Mouse (Mus musculus) retina, postnatal 1 day (tissue): ENCODE measurements around the gene Ube4a.

ENCODE experiments used
- DNase-seq: peaks from one replicate; pipeline ENCODE4 v3.0.0-alpha.2; 2012

Ube4a gene

DNA sequence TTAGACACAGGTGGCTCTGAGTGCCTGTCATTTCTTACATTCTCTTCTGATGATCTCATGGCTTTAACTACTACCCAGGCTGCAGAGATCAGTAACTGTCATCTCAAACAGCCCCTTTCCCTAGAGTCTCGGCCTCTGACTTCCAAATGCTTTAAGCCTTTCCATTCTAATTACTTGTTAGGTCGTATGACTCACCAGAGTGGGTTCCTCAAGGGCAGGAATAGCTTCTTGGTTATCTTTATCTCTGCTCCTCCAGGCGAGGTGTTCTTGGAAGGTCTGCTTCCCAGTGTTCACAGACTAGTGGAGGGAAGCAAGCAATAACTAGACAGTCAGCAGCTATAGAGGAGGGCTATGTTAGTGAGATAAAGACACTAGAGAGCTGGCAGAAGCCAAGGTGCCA lies 72.7 kb downstream of the Ube4a start:
- DNase-seq = no peak

GRCm38 (mm10) chr9:44891210-44891609 lies 74.2 kb downstream of the Ube4a start:
- DNase-seq = no peak

DNA sequence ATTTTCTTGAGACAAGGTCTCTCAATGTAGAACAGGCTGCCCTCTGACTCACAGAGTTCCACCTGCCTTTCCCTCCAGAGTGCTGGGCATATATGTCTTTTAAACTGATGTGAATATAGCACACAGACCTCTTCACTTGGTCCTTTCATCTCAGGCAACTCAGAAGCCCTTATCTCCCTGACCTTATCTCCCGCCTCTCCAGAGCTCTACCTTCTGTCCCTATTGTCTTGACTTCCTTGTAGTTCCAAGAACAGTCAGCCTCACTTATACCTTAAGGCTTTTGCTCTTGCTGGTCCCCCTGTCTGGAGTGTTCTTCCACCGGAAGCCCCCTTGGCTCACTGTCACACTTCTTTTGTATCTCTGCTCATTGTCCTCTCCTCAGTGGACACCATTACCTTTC lies 75.3 kb downstream of the Ube4a start:
- DNase-seq = no peak

GRCm38 (mm10) chr9:44888114-44888624 lies 77.2 kb downstream of the Ube4a start:
- DNase-seq = no peak

GRCm38 (mm10) chr9:44882981-44883569 lies 82.3 kb downstream of the Ube4a start:
- DNase-seq = peak; percentile 59

DNA sequence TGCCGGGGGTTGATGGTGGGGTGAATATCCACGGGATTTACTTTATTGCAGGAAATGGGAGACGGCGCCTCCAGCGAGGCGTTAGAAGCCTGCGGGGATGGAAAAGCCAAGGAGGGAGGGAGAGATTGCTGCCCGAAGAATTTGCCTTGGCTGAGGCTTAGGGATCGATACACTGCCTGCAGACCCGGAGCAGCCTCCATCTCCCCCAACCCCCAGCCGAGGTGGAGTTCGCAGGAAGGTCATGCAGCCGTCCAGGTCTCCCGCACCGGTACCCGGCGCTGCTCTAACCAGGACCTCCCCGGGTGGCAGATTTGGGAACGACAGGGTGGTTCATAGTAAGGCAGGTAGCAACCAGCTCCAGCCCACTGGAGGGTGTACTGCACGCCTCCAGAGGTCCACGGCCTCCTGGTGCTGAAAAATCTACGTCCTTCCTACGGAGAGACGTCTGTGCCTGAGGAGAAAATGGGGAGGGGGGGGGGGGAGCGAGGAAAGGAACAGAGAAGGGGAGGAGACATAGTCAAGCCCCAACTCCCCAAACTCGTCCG lies 82.9 kb downstream of the Ube4a start:
- DNase-seq = peak; percentile 74

GRCm38 (mm10) chr9:44881941-44882435 lies 83.4 kb downstream of the Ube4a start:
- peak; percentile 91 for DNase-seq

DNA sequence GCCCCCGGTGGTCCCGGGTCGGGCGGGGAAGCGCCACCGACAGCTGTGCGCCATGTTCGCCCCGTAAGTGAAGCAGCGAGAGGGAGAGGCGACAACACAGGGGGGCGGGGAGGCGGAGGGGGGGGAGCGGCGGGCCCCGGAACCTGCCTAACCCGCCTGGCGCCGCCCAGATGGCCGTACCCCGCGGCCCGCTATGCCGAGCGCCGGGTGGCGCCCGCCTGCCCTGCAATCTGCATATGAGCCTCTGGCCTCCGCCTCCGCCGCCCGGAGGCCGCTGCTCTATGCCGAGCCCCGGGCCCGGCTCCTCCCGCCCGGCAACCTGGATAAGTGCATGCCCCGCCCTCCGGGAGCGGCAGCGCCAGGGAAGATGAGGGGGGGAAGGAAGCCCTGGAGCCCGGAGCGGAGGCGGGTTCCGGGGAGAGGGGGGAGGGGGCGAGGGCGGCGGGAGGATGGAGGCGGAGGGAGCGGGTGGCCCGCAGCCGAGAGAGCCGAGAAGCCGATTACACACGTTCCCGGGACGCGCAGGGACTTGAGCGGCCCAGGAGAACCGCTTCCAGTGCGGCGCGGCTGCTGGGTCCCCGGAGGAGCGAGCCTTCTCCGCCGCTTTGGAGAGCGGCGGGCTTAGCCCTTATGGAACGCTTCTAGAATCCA lies 84.1 kb downstream of the Ube4a start, which contains the start of gene Kmt2a:
Gene Kmt2a, minus strand, starts transcription at position 76 of the 651 bp plus-strand sequence.
- DNase-seq = peak; percentile 99

GRCm38 (mm10) chr9:44880309-44881081 lies 84.9 kb downstream of the Ube4a start:
- DNase-seq = peak; percentile 51

GRCm38 (mm10) chr9:44879694-44880271 lies 85.6 kb downstream of the Ube4a start:
- DNase-seq = peak; percentile 49

GRCm38 (mm10) chr9:44878776-44879500 lies 86.5 kb downstream of the Ube4a start:
- DNase-seq = peak; percentile 69

DNA sequence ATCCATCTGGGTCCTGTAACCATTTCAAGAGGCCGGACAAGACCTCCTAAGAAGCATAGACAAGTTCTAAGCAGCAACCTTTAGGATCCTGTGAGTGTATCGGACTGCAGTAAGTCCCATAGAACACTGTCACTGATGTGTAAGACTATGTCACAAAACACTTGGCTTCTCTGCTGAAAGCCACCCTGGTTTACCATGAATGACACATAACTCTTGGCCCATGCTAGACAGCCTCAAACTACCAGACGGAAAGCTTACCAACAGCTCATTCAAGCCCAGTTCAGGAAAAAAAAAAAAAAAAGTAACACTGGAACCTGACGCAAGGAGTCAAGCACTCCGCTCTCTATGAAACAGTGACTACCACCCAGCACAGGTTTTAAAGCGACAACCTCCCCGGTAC lies 87.7 kb downstream of the Ube4a start:
- DNase-seq = no peak

- peak; percentile 64 for DNase-seq
Observed at GRCm38 (mm10) chr9:44875476-44875875, 89.9 kb downstream of the Ube4a start.

DNA sequence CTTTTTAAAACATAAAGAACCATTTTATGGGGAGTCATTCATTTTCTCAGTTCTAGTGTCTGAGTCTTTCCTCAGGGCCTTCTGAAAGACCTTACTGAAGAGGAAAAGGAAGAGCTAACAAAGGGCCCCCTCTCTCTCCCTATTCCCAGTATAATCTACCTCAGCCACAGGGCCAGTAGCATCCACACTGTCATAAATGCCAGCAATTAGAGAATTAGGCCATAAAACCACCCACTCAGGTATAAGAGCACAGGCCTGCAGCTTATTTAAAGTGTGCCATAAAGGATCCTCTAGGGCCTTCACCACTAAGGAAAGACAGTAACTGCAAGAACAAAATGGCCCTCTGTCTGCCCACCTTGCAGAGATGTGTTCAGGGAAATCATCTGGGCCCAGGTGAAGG lies 91.2 kb downstream of the Ube4a start:
- no peak for DNase-seq

DNA sequence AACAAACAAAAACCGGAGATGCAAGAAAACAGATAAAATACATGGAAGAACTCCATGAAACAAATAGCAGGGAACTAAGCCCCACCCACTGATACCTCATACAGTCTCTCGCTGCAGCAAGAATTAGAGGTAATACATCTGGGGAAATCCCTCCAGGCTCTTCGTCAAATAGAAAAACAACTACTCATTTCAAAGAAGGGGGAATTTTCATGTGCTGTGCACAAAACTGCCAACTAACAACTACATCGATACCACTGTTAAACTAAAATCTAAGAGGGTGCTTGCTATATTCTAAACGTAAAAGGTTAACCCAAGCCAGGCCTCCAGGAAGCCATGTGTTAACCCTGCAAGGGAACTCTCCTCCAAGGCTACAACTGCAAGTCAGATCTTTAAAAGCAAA lies 91.7 kb downstream of the Ube4a start:
- no peak for DNase-seq
